Mouse (Mus musculus) limb, embryonic 14.5 days (tissue): ENCODE results near the gene Znrf1. TPM values are rescaled to one million over a fixed set of nuclear protein-coding genes. Genes with fewer than 3 reads are reported as not detected.

Experiments
- ATAC-seq: fragments of 200-750 bp; cut with Nextera tagmentation; 2 replicates; pipeline ENCODE4 v1.8.0; 2017; ENCODE audit warnings: low read depth, moderate number of reproducible peaks, moderate TSS enrichment; ENCODE audit not compliant: low FRiP score
- DNase-seq: peaks from one replicate; pipeline ENCODE4 v3.0.0-alpha.2; 2015; ENCODE audit warnings: low spot score
- H3K27ac ChIP-seq: fragments of 300-500 bp; sonication (generic); replicated peaks from 2 replicates; pipeline ENCODE4 v1.5.1; 2014; ENCODE audit warnings: low read depth, mild to moderate bottlenecking, low read length, moderate library complexity, mixed read lengths
- H3K27me3 ChIP-seq: fragments of 300-500 bp; sonication (generic); 2 replicates; pipeline ENCODE4 v1.6.1; 2014; ENCODE audit warnings: low read length, mixed read lengths; ENCODE audit not compliant: control insufficient read depth, insufficient read depth
- H3K36me3 ChIP-seq: fragments of 300-500 bp; sonication (generic); 2 replicates; pipeline ENCODE4 v1.6.1; 2014; ENCODE audit warnings: mild to moderate bottlenecking, low read length, moderate library complexity, mixed read lengths; ENCODE audit not compliant: control insufficient read depth, insufficient read depth
- H3K4me1 ChIP-seq: fragments of 300-500 bp; sonication (generic); 2 replicates; pipeline ENCODE4 v1.6.1; 2014; ENCODE audit warnings: antibody characterized with exemption, low read length, mixed read lengths; ENCODE audit not compliant: control insufficient read depth, insufficient read depth
- H3K4me2 ChIP-seq: fragments of 300-500 bp; sonication (generic); replicated peaks from 2 replicates; pipeline ENCODE4 v1.6.1; 2014; ENCODE audit warnings: low read depth, mild to moderate bottlenecking, low read length, moderate library complexity; ENCODE audit not compliant: severe bottlenecking
- H3K4me3 ChIP-seq: fragments of 300-500 bp; sonication (generic); replicated peaks from 2 replicates; pipeline ENCODE4 v1.5.1; 2014; ENCODE audit warnings: low read length
- H3K9ac ChIP-seq: fragments of 300-500 bp; sonication (generic); 2 replicates; pipeline ENCODE4 v1.6.1; 2014; ENCODE audit warnings: mild to moderate bottlenecking, low read depth, low read length, moderate library complexity; ENCODE audit not compliant: severe bottlenecking
- H3K9me3 ChIP-seq: fragments of 300-500 bp; sonication (generic); 2 replicates; pipeline ENCODE4 v1.6.1; 2016; ENCODE audit warnings: low read length; ENCODE audit not compliant: control insufficient read depth
- POLR2A ChIP-seq: fragments of 200-500 bp; IDR thresholded peaks from 2 replicates; pipeline ENCODE4 v1.8.0; 2012; ENCODE audit warnings: inconsistent platforms, mild to moderate bottlenecking, moderate library complexity, borderline replicate concordance; ENCODE audit not compliant: insufficient read depth, insufficient read length; ENCODE audit errors: extremely low read depth
- WGBS: fragments of 180-500 bp; shearing (Covaris S2); extraction: QIAGEN DNeasy Blood & Tissue Kit; methylation state at CpG from one replicate; pipeline ENCODE4 v1.1.7; 2014; 5-methylcytosine and 5-hydroxymethylcytosine counted together
- polyA plus RNA-seq, 2 experiments: library from polyadenylated mRNA; depleted of rRNA in 1 of 2; stranded (reverse) in 1 of 2; unstranded in 1 of 2; fragments of >200 nt; fragmentation: Nextera tagmentation in 1 of 2; extraction: Ambion mirVana in 1 of 2; gene quantifications; 2 replicates each; pipeline versions ENCODE4 v1.2.1 to v1.2.3; 2012 to 2014

Gene Znrf1
- polyA plus RNA-seq, 2 experiments = 42.4 to 133 TPM

GRCm38 (mm10) chr8:111521713-111522429 is 14.0 kb upstream of the Znrf1 start, which contains the start of gene Wdr59:
Gene Wdr59, minus strand, starts transcription at chr8:111522092.
- under 1% methylated on average over 33 of the region's 34 CpGs for WGBS
- TF ChIP-seq POLR2A = no peak
- Histone ChIP-seq H3K9me3 (no peaks in the 10 kb centered on the region), H3K36me3 (no peaks in the 10 kb centered on the region), H3K27me3 (no peaks in the 10 kb centered on the region), H3K9ac (peak within 1 kb of the TSS; percentile 64), H3K4me1 (no peaks in the 10 kb centered on the region), H3K27ac (no peak within 1 kb of the TSS), H3K4me3 (peak within 1 kb of the TSS; percentile 63), H3K4me2 (peak within 1 kb of the TSS; percentile 75)
- peak; percentile 99 for DNase-seq
- ATAC-seq = peak; percentile 100

- H3K4me3 ChIP-seq = no peak overlapping the region
- H3K4me1 ChIP-seq = no peaks in the 10 kb centered on the region
- no peak overlapping the region for H3K4me2 ChIP-seq
- no peak for TF ChIP-seq POLR2A
- no peaks in the 10 kb centered on the region for H3K27me3 ChIP-seq
- ATAC-seq (no peak), DNase-seq (no peak)
- 73% methylated on average over 6 of the region's 6 CpGs for WGBS
- H3K9me3 ChIP-seq = no peaks in the 10 kb centered on the region
- H3K36me3 ChIP-seq = no peaks in the 10 kb centered on the region
- no peak overlapping the region for H3K27ac ChIP-seq
- H3K9ac ChIP-seq = no peak overlapping the region
Observed at GRCm38 (mm10) chr8:111526403-111527024, 9.4 kb upstream of the Znrf1 start.

- no peak for TF ChIP-seq POLR2A
- Histone ChIP-seq H3K4me1 (no peaks in the 10 kb centered on the region), H3K4me2 (no peak overlapping the region), H3K27me3 (no peaks in the 10 kb centered on the region), H3K27ac (no peak overlapping the region), H3K9ac (no peak overlapping the region), H3K4me3 (no peak overlapping the region), H3K9me3 (no peaks in the 10 kb centered on the region), H3K36me3 (no peaks in the 10 kb centered on the region)
- 75% methylated on average over 8 of the region's 8 CpGs for WGBS
- ATAC-seq (no peak), DNase-seq (no peak)
Observed at GRCm38 (mm10) chr8:111527149-111527548, 8.7 kb upstream of the Znrf1 start.

GRCm38 (mm10) chr8:111528071-111528470 is 7.8 kb upstream of the Znrf1 start:
- H3K4me2 ChIP-seq = no peak overlapping the region
- H3K36me3 ChIP-seq = no peaks in the 10 kb centered on the region
- no peak overlapping the region for H3K4me3 ChIP-seq
- no peak for TF ChIP-seq POLR2A
- DNase-seq = no peak
- H3K9me3 ChIP-seq = no peaks in the 10 kb centered on the region
- H3K27ac ChIP-seq = no peak overlapping the region
- no peak for ATAC-seq
- no peaks in the 10 kb centered on the region for H3K4me1 ChIP-seq
- H3K27me3 ChIP-seq = no peaks in the 10 kb centered on the region
- no peak overlapping the region for H3K9ac ChIP-seq
- 78% methylated on average over 5 of the region's 5 CpGs for WGBS

GRCm38 (mm10) chr8:111531191-111531590 is 4.7 kb upstream of the Znrf1 start:
- WGBS = 68% methylated on average over 12 of the region's 12 CpGs
- no peaks in the 10 kb centered on the region for H3K9me3 ChIP-seq

More at GRCm38 (mm10) chr8:111531191-111531590, 4.7 kb upstream of the Znrf1 start:
- Histone ChIP-seq H3K36me3 (no peaks in the 10 kb centered on the region), H3K4me1 (no peaks in the 10 kb centered on the region), H3K27ac (no peak overlapping the region), H3K4me3 (no peak overlapping the region), H3K27me3 (no peaks in the 10 kb centered on the region), H3K4me2 (no peak overlapping the region), H3K9ac (no peak overlapping the region)
- ATAC-seq (no peak), DNase-seq (no peak)
- TF ChIP-seq POLR2A = no peak
